Mouse (Mus musculus): ENCODE measurements around the gene Ift27. TPM values are rescaled to one million over a fixed set of nuclear protein-coding genes. Genes with fewer than 3 reads are reported as not detected.

Gene Ift27
- 32.4 and 42.4 TPM in 2 replicates for polyA plus RNA-seq (2012; rRNA removed)

GRCm38 (mm10) chr15:78173972-78174886 lies at the start of gene Ift27:
Gene Ift27, minus strand, starts transcription at chr15:78174107.

GRCm38 (mm10) chr15:78206312-78206711 lies 32.4 kb upstream of the Ift27 start, which contains the start of gene Pvalb:
Gene Pvalb, minus strand, starts transcription at chr15:78206400.

GRCm38 (mm10) chr15:78119704-78120103 lies 54.2 kb downstream of the Ift27 start, which contains the start of gene Cacng2:
Gene Cacng2, minus strand, starts transcription at chr15:78120028.

Other genes with a start within 250 kb of the Ift27 start
- 317 and 342 TPM in 2 replicates for gene Txn2, start 245.1 kb downstream of the Ift27 start, polyA plus RNA-seq (2012; rRNA removed)
- gene Foxred2, start 217.4 kb downstream of the Ift27 start, polyA plus RNA-seq (2012; rRNA removed) = 3.2 and 3.5 TPM in 2 replicates
- gene Eif3d, start 203.3 kb downstream of the Ift27 start, polyA plus RNA-seq (2012; rRNA removed) = 122 and 167 TPM in 2 replicates
- gene Cacng2, start 54.1 kb downstream of the Ift27 start, polyA plus RNA-seq (2012; rRNA removed) = 0.02 TPM in 1 of 2 replicates, not detected in the other
- not detected in 2 replicates for gene Pvalb, start 32.3 kb upstream of the Ift27 start, polyA plus RNA-seq (2012; rRNA removed)
- gene Ncf4, start 70.7 kb upstream of the Ift27 start, polyA plus RNA-seq (2012; rRNA removed) = 8.7 and 9.7 TPM in 2 replicates
- gene Csf2rb2, start 131.6 kb upstream of the Ift27 start, polyA plus RNA-seq (2012; rRNA removed) = 3.2 and 3.4 TPM in 2 replicates
- gene Csf2rb, start 151.6 kb upstream of the Ift27 start, polyA plus RNA-seq (2012; rRNA removed) = 6.3 and 6.5 TPM in 2 replicates
- not detected in 2 replicates for gene Tex33, start 221.8 kb upstream of the Ift27 start, polyA plus RNA-seq (2012; rRNA removed)
- 317 and 398 TPM in 2 replicates for gene Tst, start 231.8 kb upstream of the Ift27 start, polyA plus RNA-seq (2012; rRNA removed)
- gene Mpst, start 232.3 kb upstream of the Ift27 start, polyA plus RNA-seq (2012; rRNA removed) = 522 and 598 TPM in 2 replicates